Mouse (Mus musculus): ENCODE measurements around the gene Hcls1.

Hcls1 gene

GRCm38 (mm10) chr16:36934841-36935620 is at the start of gene Hcls1:
Gene Hcls1, plus strand, starts transcription at chr16:36934983.
- DNase-seq (ENCODE audit: low spot score): no peak

- DNase-seq (ENCODE audit: low spot score): no peak
These were observed 48.9 kb upstream of the Hcls1 start for GRCm38 (mm10) chr16:36885912-36886311.

GRCm38 (mm10) chr16:36887546-36887945 is 47.2 kb upstream of the Hcls1 start:
- DNase-seq (ENCODE audit: low spot score): no peak

GRCm38 (mm10) chr16:36890559-36890958 is 44.2 kb upstream of the Hcls1 start:
- no peak for DNase-seq (ENCODE audit: low spot score)

DNA sequence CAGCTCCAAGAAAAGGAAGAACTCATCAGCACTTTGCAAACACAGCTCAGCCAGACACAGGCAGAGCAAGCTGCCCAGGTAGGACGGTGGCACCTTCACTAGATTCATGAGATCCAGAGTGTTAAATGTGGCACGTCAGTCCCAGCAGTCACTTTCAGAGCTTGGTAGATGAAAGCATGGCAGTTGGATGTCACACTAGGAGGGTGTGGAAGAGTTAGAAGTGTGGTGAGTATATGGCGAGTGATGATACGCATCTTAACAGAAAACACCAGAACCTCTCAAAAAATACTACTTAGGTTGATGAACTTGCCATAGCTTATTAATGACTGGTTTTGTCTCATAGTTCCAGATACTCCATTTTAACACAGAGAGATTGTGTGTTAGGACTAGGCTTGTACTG is 43.4 kb upstream of the Hcls1 start:
- DNase-seq (ENCODE audit: low spot score): no peak

DNA sequence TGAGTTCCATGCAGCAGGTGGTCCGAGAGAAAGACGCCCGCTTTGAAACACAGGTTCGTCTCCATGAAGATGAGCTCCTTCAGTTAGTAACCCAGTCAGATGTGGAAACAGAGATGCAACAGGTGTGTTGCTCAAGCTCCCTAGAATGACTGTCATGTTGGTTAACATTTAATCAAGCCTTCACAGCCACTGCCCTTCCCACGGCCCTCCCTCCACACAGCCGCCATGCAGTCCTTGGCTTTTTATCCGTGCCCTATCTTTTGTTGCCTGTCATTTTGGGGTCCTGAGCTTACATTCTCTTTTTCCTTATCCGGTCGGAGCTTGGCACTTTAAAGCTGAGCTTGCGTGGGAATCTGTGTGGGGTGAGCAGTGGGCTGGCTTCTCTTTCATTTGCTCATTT is 41.5 kb upstream of the Hcls1 start:
- no peak for DNase-seq (ENCODE audit: low spot score)

DNA sequence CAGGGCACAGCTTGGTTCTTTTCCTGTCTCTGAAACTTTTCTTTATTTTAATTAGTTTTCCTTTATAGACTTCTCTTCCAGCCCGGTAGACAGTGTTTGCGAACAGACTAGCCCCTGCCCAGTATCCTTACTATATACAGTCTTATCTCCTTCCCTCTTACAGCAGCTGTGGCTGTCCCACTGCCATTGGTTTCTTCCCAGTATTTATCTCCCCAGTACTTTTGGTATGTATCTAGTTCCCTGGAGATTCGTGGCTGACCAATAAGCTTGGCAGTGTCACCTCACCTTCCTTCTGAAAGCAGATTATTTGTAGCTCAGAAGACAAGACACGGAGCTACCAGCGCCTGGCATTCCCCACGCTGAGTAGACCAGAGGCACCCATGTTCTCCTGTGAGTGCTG is 38.1 kb upstream of the Hcls1 start:
- DNase-seq (ENCODE audit: low spot score): no peak

DNA sequence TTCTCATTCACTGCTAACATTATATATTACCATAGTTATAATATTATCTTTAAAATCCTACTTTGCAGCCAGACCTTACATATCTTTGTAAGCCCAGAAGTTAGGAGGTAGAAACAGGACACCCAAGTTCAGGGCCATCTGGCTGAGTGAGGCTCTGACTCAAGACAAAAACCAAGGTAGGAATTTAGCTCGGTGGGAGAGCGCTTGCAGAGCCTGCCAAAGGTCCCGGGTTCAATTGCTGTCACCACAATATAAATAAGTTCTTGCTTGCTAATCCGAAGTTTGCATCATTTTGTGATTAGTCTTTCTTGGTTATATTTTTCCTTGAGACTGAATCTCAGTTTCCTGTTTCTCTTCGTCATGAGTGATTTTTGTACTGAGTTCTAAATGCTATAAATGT is 31.6 kb upstream of the Hcls1 start:
- no peak for DNase-seq (ENCODE audit: low spot score)

DNA sequence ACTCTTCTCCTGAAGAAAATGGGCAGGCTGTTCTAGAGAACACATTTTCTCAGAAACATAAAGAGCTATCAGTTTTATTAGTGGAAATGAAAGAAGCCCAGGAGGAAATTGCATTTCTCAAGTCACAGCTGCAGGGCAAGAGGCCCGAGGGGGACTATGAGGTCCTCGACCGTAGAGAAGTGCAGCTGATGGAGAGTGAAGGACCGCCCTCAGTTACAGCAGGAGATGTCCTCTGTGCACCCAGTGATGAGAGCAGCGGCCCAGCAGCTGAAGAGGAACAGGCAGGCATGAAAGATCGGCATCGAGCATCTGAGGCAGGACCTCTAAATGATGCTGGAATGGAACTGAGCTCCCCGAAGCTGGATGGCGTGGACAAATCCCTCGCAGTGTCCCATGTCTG is 22.9 kb upstream of the Hcls1 start:
- no peak for DNase-seq (ENCODE audit: low spot score)

DNA sequence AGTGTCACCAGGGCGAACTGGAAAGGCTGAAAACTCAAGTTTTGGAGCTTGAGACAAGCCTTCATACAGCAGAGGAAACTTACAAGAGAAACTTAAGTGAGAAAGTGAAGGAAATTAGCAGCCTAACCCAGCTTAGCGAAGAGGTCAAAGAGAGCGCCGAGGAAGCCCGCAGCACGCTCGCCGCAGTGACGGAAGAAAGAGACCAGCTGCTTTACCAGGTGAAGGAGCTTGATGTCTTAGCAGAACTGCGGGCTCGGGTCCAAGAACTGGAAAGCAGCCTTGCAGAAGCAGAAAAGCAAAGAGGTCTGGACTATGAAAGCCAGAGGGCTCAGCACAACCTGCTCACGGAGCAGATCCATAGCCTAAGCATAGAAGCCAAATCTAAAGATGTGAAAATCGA is 22.5 kb upstream of the Hcls1 start:
- DNase-seq (ENCODE audit: low spot score): no peak

DNA sequence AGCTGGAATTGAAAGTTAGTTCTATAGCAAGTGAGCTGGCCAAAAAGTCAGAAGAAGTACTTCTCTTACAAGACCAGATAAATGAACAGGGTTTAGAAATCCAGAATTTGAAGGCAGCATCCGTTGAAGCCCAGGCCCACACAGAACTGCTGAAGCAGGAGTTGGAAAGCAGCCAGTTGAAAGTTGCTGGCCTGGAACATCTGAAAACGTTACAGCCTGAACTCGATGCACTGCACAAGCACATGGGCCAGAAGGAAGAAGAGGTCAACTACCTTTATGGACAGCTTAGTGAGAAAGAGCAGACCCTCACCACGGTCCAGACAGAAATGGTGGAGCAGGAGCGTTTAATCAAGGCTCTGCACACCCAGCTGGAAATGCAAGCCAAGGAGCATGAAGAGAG is 20.6 kb upstream of the Hcls1 start:
- DNase-seq (ENCODE audit: low spot score): no peak

DNA sequence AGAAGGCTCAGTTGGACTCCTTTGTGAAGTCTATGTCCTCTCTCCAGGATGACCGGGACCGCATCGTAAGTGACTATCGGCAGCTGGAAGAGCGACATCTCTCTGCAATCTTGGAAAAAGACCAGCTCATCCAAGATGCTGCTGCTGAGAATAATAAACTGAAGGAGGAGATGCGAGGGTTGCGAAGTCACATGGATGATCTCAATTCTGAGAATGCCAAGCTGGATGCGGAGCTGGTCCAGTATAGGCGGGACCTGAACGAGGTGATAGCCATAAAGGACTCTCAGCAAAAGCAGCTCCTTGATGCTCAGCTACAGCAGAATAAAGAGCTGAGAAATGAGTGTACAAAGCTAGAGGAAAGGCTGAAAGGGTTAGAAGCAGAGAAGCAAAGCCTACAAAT is 16.3 kb upstream of the Hcls1 start:
- no peak for DNase-seq (ENCODE audit: low spot score)

GRCm38 (mm10) chr16:36920410-36920809 is 14.4 kb upstream of the Hcls1 start:
- no peak for DNase-seq (ENCODE audit: low spot score)

GRCm38 (mm10) chr16:36921067-36921613 is 13.6 kb upstream of the Hcls1 start:
- DNase-seq (ENCODE audit: low spot score): no peak

DNA sequence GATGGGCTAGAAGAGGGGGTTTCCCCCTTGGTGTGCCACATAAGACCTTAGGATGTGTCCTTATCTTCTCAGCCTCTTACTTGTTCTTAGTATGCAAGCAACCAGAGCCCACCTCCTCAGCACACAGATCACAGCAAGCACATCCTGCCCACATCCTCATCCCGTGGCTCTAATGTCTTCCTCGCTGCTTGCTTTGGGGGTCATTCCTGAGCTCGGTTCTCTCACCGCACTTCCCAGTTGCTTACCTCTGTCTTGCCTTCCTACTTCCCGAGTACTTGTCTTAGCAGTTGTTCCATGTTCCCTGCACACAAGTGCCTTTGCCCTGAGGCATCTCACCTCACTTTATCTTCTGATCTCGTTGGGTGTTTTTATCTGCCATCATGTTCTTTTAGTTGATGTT is 12.8 kb upstream of the Hcls1 start:
- no peak for DNase-seq (ENCODE audit: low spot score)

GRCm38 (mm10) chr16:36924312-36924711 is 10.5 kb upstream of the Hcls1 start:
- no peak for DNase-seq (ENCODE audit: low spot score)

GRCm38 (mm10) chr16:36925351-36925750 is 9.4 kb upstream of the Hcls1 start:
- no peak for DNase-seq (ENCODE audit: low spot score)

DNA sequence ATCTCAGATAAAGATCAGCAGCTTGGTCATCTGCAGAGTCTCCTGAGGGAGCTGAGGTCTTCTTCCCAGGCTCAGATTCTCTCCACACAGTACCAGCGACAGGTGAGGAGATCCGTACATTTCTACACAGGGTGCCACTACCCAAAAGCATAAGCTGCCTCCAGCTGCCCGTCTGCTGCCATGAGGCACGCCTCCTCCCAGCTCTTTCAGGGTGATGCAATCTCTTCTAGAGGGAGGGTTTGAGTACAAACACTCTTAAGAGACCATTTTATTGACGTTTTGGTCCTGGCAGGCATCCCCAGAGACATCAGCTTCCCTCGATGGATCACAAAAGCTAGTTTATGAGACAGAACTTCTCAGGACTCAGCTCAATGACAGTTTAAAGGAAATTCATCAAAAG is 9.0 kb upstream of the Hcls1 start:
- DNase-seq (ENCODE audit: low spot score): no peak

- no peak for DNase-seq (ENCODE audit: low spot score)
These were observed 8.0 kb upstream of the Hcls1 start for GRCm38 (mm10) chr16:36926514-36927447.

DNA sequence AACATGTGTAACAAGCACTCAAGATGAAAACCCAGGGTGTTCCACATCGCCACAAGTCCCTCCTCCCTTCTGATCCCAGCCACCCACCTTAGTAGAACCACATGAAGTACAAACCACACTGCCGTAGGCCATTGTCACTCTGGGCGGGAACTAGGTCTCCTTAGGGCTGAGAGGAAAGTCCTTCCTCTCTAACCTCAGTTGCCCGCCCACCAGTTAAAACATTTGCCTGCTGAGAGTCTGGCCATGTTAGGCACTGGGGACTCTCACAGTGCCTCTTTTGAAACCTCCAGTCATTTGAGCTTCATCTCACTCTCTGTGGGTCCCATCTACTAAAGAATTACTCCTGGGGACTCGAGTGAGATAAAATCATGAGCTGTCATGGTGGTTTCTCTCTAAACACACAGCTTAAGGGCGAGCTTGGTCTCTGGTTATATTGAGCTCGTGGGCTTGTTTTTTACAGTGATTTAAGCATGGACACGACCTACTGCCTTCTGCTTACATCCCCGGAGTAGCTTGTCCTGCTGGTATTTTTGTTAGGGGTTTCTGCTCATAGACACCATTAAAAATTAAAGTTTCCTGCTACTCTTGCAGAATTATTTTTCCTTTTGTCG is 7.2 kb upstream of the Hcls1 start:
- DNase-seq (ENCODE audit: low spot score): no peak

DNA sequence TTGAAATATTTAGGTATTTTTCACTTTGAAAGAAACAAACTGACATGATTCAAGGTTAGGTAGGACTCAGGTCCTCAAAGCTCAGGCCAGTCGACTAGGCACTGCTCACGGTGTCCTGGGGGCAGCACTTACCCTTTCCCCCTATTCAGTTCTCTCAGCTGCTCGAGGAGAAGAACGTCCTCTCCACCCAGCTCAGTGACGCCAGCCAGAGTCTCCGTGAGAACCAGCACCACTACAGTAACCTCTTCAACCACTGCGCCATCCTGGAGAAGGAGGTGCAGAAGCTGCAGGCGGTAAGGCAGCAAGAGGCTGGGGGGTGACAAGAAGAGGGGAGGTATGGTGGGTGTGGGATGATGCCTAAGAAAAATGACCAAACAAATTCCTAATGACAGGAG is 6.7 kb upstream of the Hcls1 start:
- no peak for DNase-seq (ENCODE audit: low spot score)

DNA sequence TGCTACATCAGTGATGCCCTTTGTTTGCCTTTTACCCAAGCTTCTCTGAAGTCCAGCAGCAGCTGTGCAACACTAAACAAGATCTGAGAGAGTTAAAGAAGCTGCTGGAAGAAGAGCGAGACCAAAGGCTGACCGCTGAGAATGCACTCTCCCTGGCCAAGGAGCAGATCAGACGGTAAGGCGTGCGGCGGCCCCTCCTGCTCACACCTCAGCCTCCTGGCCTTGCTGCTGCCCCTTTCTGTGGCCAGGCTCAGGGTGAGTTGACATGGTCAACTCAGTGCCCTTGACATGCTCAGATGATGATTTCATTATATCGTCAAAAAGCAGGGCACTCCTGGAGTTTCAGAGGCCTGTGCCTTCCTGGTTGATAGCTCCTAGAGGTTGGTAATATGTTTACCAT is 5.6 kb upstream of the Hcls1 start:
- DNase-seq (ENCODE audit: low spot score): no peak
